ENCODE assay signal across 9 mouse cellular contexts in genomic region chr8:95426781-95427281, GRCm38 (mm10). TPM values are rescaled to one million over a fixed set of nuclear protein-coding genes. Genes with fewer than 3 reads are reported as not detected.
A peak's percentile ranks its signal among the peaks of the same experiment; 100 is the strongest.
DNase-seq lines count a peak whose midpoint lies in the region; ATAC-seq and TF ChIP-seq lines count a peak whose summit lies in the region.
"Had no signal": no experiment of that assay in that cellular context is flagged by ENCODE, and none has a peak within 500 bp of the region (broad histone marks: within the 10 kb centered on the region; RNA-seq: fewer than 3 reads in every experiment).

No protein-coding gene starts in this region.

- no peak overlapping the region; the same call in 1 of the 2 replicates for H3K9ac ChIP-seq in heart, postnatal 0 days (replicated peaks; ENCODE audit: low read depth, low read length)
- H3K9ac ChIP-seq in lung, embryonic 15.5 days: no peak overlapping the region
- H3K9ac ChIP-seq in stomach, postnatal 0 days (ENCODE audit: low read length): no peak overlapping the region

- ATAC-seq in heart, postnatal 0 days (ENCODE audit: insufficient read depth, low read depth): peak; percentile 70
- ATAC-seq in lung, embryonic 15.5 days (ENCODE audit: borderline replicate concordance, extremely low read depth, low FRiP score, low TSS enrichment): peak; percentile 41; the same call in 1 of the 2 replicates
- ATAC-seq in stomach, postnatal 0 days (ENCODE audit: low FRiP score, low TSS enrichment): peak; percentile 39; the same call in 1 of the 2 replicates
- no peak for ATAC-seq in megakaryocyte-erythroid progenitor cell, adult 5-6 weeks (replicated peaks; ENCODE audit: low FRiP score, low TSS enrichment, poor library complexity, severe bottlenecking)

- no peaks in the 10 kb centered on the region for H3K9me3 ChIP-seq in heart, postnatal 0 days (replicated peaks; ENCODE audit: control insufficient read depth, low read length)
- no peaks in the 10 kb centered on the region for H3K9me3 ChIP-seq in lung, embryonic 15.5 days
- H3K9me3 ChIP-seq in stomach, postnatal 0 days (ENCODE audit: control insufficient read depth, low read length): no peaks in the 10 kb centered on the region
- H3K9me3 ChIP-seq: G1E had no signal

- H3K36me3 ChIP-seq in heart, postnatal 0 days (replicated peaks; ENCODE audit: control insufficient read depth, insufficient read depth, low read length): peaks cover 16% of the 10 kb centered on the region
- H3K36me3 ChIP-seq in lung, embryonic 15.5 days: peaks cover 7% of the 10 kb centered on the region; the same call in 1 of the 2 replicates
- no peaks in the 10 kb centered on the region for H3K36me3 ChIP-seq in stomach, postnatal 0 days (ENCODE audit: control insufficient read depth, insufficient read depth, low read length)

- H3K27me3 ChIP-seq in heart, postnatal 0 days (ENCODE audit: control insufficient read depth, insufficient read depth, low read length): no peaks in the 10 kb centered on the region
- H3K27me3 ChIP-seq in lung, embryonic 15.5 days: no peaks in the 10 kb centered on the region
- H3K27me3 ChIP-seq in stomach, postnatal 0 days (ENCODE audit: control insufficient read depth, insufficient read depth, low read length): no peaks in the 10 kb centered on the region

- H3K4me2 ChIP-seq in heart, postnatal 0 days (ENCODE audit: low read depth, low read length): peak overlapping the region; percentile 36
- peak overlapping the region; percentile 14; the same call in 1 of the 2 replicates for H3K4me2 ChIP-seq in lung, embryonic 15.5 days
- no peak overlapping the region for H3K4me2 ChIP-seq in stomach, postnatal 0 days (replicated peaks; ENCODE audit: low read depth)

- TF ChIP-seq EP300 in heart, postnatal 0 days (IDR thresholded peaks at IDR 0.05; ENCODE audit: low read depth): peak; percentile 93
- no peak for TF ChIP-seq EP300 in stomach, postnatal 0 days (optimal IDR thresholded peaks at IDR 0.05)

- peak; percentile 25 for DNase-seq in kidney, adult 18-20 months
- DNase-seq in kidney, adult 8-10 months: no peak
- peak; percentile 34 to 58 for DNase-seq in cerebellum, postnatal 14 days
- DNase-seq in heart, postnatal 0 days (ENCODE audit: low spot score): peak; percentile 91
- DNase-seq in stomach, postnatal 0 days (ENCODE audit: low spot score): peak; percentile 48
- DNase-seq in layer of hippocampus, adult 9-11 months: no peak

- WGBS in heart, postnatal 0 days: 4% methylated on average over 2 of the region's 2 CpGs
- WGBS in lung, embryonic 15.5 days: 11% methylated on average over 2 of the region's 2 CpGs
- WGBS in stomach, postnatal 0 days: 9% methylated on average over 2 of the region's 2 CpGs

- no peak for TF ChIP-seq CTCF in heart, postnatal 0 days (IDR thresholded peaks at IDR 0.05; ENCODE audit: low read depth)
- TF ChIP-seq CTCF in stomach, postnatal 0 days (IDR thresholded peaks at IDR 0.05; ENCODE audit: low read depth): no peak

- 0 out of 2 replicates have a peak overlapping the region, but pooled peaks have one; percentile 1 for H3K4me3 ChIP-seq in heart, postnatal 0 days (ENCODE audit: low read depth, low read length)
- H3K4me3 ChIP-seq in lung, embryonic 15.5 days: no peak overlapping the region
- H3K4me3 ChIP-seq in stomach, postnatal 0 days (ENCODE audit: low read depth, low read length): no peak overlapping the region

- H3K27ac ChIP-seq in heart, postnatal 0 days (ENCODE audit: low read depth): peak overlapping the region; percentile 99
- peak overlapping the region; percentile 87 for H3K27ac ChIP-seq in lung, embryonic 15.5 days
- peak overlapping the region; percentile 69 for H3K27ac ChIP-seq in stomach, postnatal 0 days (replicated peaks)

- peaks cover 62% of the 10 kb centered on the region for H3K4me1 ChIP-seq in heart, postnatal 0 days (ENCODE audit: control insufficient read depth, insufficient read depth)
- peaks cover 66% of the 10 kb centered on the region for H3K4me1 ChIP-seq in lung, embryonic 15.5 days
- H3K4me1 ChIP-seq in stomach, postnatal 0 days (replicated peaks; ENCODE audit: control insufficient read depth, insufficient read depth): peaks cover 7% of the 10 kb centered on the region; the same call in 1 of the 2 replicates

RNA-seq across cellular contexts. Expression of gene Cfap20, which starts 7.8 kb away (rescaled TPM):
- 93.8 and 97.2 TPM in 2 replicates for total RNA-seq in heart, postnatal 0 days (2014; rRNA removed; ENCODE audit: low replicate concordance)
- 112 and 115 TPM in 2 replicates for polyA plus RNA-seq in heart, postnatal 0 days (2015; fragmentation: Nextera tagmentation; extraction: Ambion mirVana)
- 143 and 150 TPM in 2 replicates for polyA plus RNA-seq in lung, embryonic 15.5 days (2015; fragmentation: Nextera tagmentation; extraction: Ambion mirVana)
- 85.5 and 85.7 TPM in 2 replicates for polyA plus RNA-seq in stomach, postnatal 0 days (2015; fragmentation: Nextera tagmentation; extraction: Ambion mirVana)
- total RNA-seq in megakaryocyte-erythroid progenitor cell, adult 5-6 weeks (2014; fragmentation: Nextera tagmentation): 53.9 and 69.9 TPM in 2 replicates
- total RNA-seq in megakaryocyte-erythroid progenitor cell, adult 5-6 weeks (2017): 64.6 and 71.3 TPM in 2 replicates

Comparison
In these comparisons a context has a peak if more than half of its experiments do, and no peak if none do; other contexts are left out.
1. DNase-seq: peak in kidney, adult 18-20 months (single experiment), cerebellum, postnatal 14 days (2 of 2), heart, postnatal 0 days (single experiment) and stomach, postnatal 0 days (single experiment); none in kidney, adult 8-10 months (0 of 2) and layer of hippocampus, adult 9-11 months (single experiment).
2. Peak in every context shown above with its lines, with median percentiles within 50 percentile points of each other: H3K27ac ChIP-seq.